Mouse (Mus musculus) kidney, embryonic 14.5 days (tissue): ENCODE data around the gene Upk1a. TPM values are rescaled to one million over a fixed set of nuclear protein-coding genes. Genes with fewer than 3 reads are reported as not detected.
A peak's percentile ranks its signal among the peaks of the same experiment; 100 is the strongest.

Source experiments
- ATAC-seq: fragments of 200-750 bp; cut with Nextera tagmentation; 2 replicates; pipeline ENCODE4 v1.8.0; 2017; ENCODE audit warnings: moderate number of reproducible peaks, mild to moderate bottlenecking, moderate TSS enrichment, moderate library complexity; ENCODE audit not compliant: low FRiP score, low TSS enrichment
- H3K27ac ChIP-seq: fragments of 300-500 bp; sonication (generic); 2 replicates; pipeline ENCODE4 v1.5.1; 2014; ENCODE audit warnings: low read depth, mild to moderate bottlenecking, low read length, moderate library complexity, mixed read lengths
- H3K27me3 ChIP-seq: fragments of 300-500 bp; sonication (generic); 2 replicates; pipeline ENCODE4 v1.6.1; 2014; ENCODE audit warnings: mild to moderate bottlenecking, low read length; ENCODE audit not compliant: control insufficient read depth, insufficient read depth
- H3K36me3 ChIP-seq: fragments of 300-500 bp; sonication (generic); 2 replicates; pipeline ENCODE4 v1.6.1; 2014; ENCODE audit warnings: low read length, mixed read lengths; ENCODE audit not compliant: control insufficient read depth, insufficient read depth
- H3K4me1 ChIP-seq: fragments of 300-500 bp; sonication (generic); 2 replicates; pipeline ENCODE4 v1.6.1; 2014; ENCODE audit warnings: low read length, mixed read lengths; ENCODE audit not compliant: control insufficient read depth, insufficient read depth
- H3K4me2 ChIP-seq: fragments of 300-500 bp; sonication (generic); replicated peaks from 2 replicates; pipeline ENCODE4 v1.6.1; 2014; ENCODE audit warnings: low read depth, mild to moderate bottlenecking, low read length
- H3K4me3 ChIP-seq: fragments of 300-500 bp; sonication (generic); 2 replicates; pipeline ENCODE4 v1.5.1; 2014; ENCODE audit warnings: mild to moderate bottlenecking, low read length
- H3K9ac ChIP-seq: fragments of 300-500 bp; sonication (generic); 2 replicates; pipeline ENCODE4 v1.6.1; 2014; ENCODE audit warnings: low read depth, mild to moderate bottlenecking, low read length, moderate library complexity
- H3K9me3 ChIP-seq: fragments of 300-500 bp; sonication (generic); 2 replicates; pipeline ENCODE4 v1.6.1; 2016; ENCODE audit warnings: low read length; ENCODE audit not compliant: control insufficient read depth
- WGBS: fragments of 180-500 bp; shearing (Covaris S2); extraction: QIAGEN DNeasy Blood & Tissue Kit; methylation state at CpG from one replicate; pipeline ENCODE4 v1.1.7; 2014; 5-methylcytosine and 5-hydroxymethylcytosine counted together
- polyA plus RNA-seq: library from polyadenylated mRNA; unstranded; fragments of >200 nt; fragmentation: Nextera tagmentation; extraction: Ambion mirVana; gene quantifications from 2 replicates; pipeline ENCODE4 v1.2.1, GENCODE M21; 2014

Gene Upk1a
- polyA plus RNA-seq, 1 experiment from 2014 or later: 2.3 TPM

GRCm38 (mm10) chr7:30566033-30566432 lies 46.6 kb downstream of the Upk1a start:
- Histone ChIP-seq H3K4me3 (no peak overlapping the region), H3K4me1 (peaks cover 10% of the 10 kb centered on the region; the same call in 1 of the 2 replicates), H3K9me3 (no peaks in the 10 kb centered on the region), H3K4me2 (no peak overlapping the region), H3K27me3 (no peaks in the 10 kb centered on the region), H3K27ac (no peak overlapping the region), H3K36me3 (peaks cover 60% of the 10 kb centered on the region), H3K9ac (no peak overlapping the region)
- ATAC-seq: no peak
- 79% methylated on average over 9 of the region's 9 CpGs for WGBS

- H3K27ac ChIP-seq: no peak within 1 kb of the TSS
- no peak within 1 kb of the TSS for H3K4me3 ChIP-seq
- no peaks in the 10 kb centered on the region for H3K27me3 ChIP-seq
- no peak for ATAC-seq
- peaks cover 50% of the 10 kb centered on the region for H3K36me3 ChIP-seq
- 93% methylated on average over 12 of the region's 12 CpGs for WGBS
- no peaks in the 10 kb centered on the region for H3K9me3 ChIP-seq
- peaks cover 13% of the 10 kb centered on the region; the same call in 1 of the 2 replicates for H3K4me1 ChIP-seq
- no peak within 1 kb of the TSS for H3K9ac ChIP-seq
- no peak within 1 kb of the TSS for H3K4me2 ChIP-seq
Measured at GRCm38 (mm10) chr7:30564970-30565571, 47.6 kb downstream of the Upk1a start, which contains the start of gene Igflr1. Gene Igflr1 (plus strand): TSS chr7:30565427.

GRCm38 (mm10) chr7:30563906-30564280 lies 48.8 kb downstream of the Upk1a start:
- peak overlapping the region; percentile 19; the same call in 1 of the 2 replicates for H3K9ac ChIP-seq
- H3K4me2 ChIP-seq: peak overlapping the region; percentile 38
- H3K36me3 ChIP-seq: peaks cover 39% of the 10 kb centered on the region
- peaks cover 13% of the 10 kb centered on the region; the same call in 1 of the 2 replicates for H3K4me1 ChIP-seq
- no peak overlapping the region for H3K27ac ChIP-seq
- WGBS: 21% methylated on average over 6 of the region's 6 CpGs
- H3K9me3 ChIP-seq: no peaks in the 10 kb centered on the region
- H3K4me3 ChIP-seq: peak overlapping the region; percentile 81
- no peak for ATAC-seq
- H3K27me3 ChIP-seq: no peaks in the 10 kb centered on the region

GRCm38 (mm10) chr7:30563117-30563905 lies 49.3 kb downstream of the Upk1a start, which contains the start of the genes U2af1l4, Gm49396 and Psenen:
Gene U2af1l4 (plus strand): TSS chr7:30563301.
Gene Gm49396 (plus strand): TSS chr7:30563344.
Gene Psenen (minus strand): TSS chr7:30563627.
- Histone ChIP-seq H3K9ac (peak within 1 kb of the TSS; percentile 83), H3K27ac (peak within 1 kb of the TSS; percentile 94), H3K4me3 (peak within 1 kb of the TSS; percentile 81), H3K4me1 (peaks cover 18% of the 10 kb centered on the region), H3K27me3 (no peaks in the 10 kb centered on the region), H3K4me2 (peak within 1 kb of the TSS; percentile 75), H3K9me3 (no peaks in the 10 kb centered on the region), H3K36me3 (peaks cover 33% of the 10 kb centered on the region)
- ATAC-seq: peak; percentile 84
- WGBS: under 1% methylated on average over 45 of the region's 45 CpGs

GRCm38 (mm10) chr7:30562526-30563116 lies 50.0 kb downstream of the Upk1a start:
- peak overlapping the region; percentile 75 for H3K4me2 ChIP-seq
- peak overlapping the region; percentile 81 for H3K4me3 ChIP-seq
- 0 out of 2 replicates have a peak, but pooled peaks have one; percentile 6 for ATAC-seq
- H3K9me3 ChIP-seq: no peaks in the 10 kb centered on the region
- peaks cover 29% of the 10 kb centered on the region for H3K36me3 ChIP-seq
- under 1% methylated on average over 27 of the region's 27 CpGs for WGBS
- H3K27me3 ChIP-seq: no peaks in the 10 kb centered on the region
- H3K27ac ChIP-seq: peak overlapping the region; percentile 94; the same call in 1 of the 2 replicates
- H3K4me1 ChIP-seq: peaks cover 22% of the 10 kb centered on the region
- peak overlapping the region; percentile 75 for H3K9ac ChIP-seq

GRCm38 (mm10) chr7:30560296-30560695 lies 52.4 kb downstream of the Upk1a start:
- H3K9ac ChIP-seq: 0 out of 2 replicates have a peak overlapping the region, but pooled peaks have one; percentile 5
- no peaks in the 10 kb centered on the region for H3K9me3 ChIP-seq
- H3K27me3 ChIP-seq: no peaks in the 10 kb centered on the region
- no peak for ATAC-seq
- peaks cover 28% of the 10 kb centered on the region for H3K36me3 ChIP-seq
- H3K4me1 ChIP-seq: peaks cover 22% of the 10 kb centered on the region
- H3K4me3 ChIP-seq: peak overlapping the region; percentile 44; the same call in 1 of the 2 replicates
- no peak overlapping the region for H3K27ac ChIP-seq
- H3K4me2 ChIP-seq: peak overlapping the region; percentile 66; the same call in 1 of the 2 replicates
- 66% methylated on average over 2 of the region's 2 CpGs for WGBS

GRCm38 (mm10) chr7:30559443-30559954 lies 53.1 kb downstream of the Upk1a start, which contains the start of gene Lin37:
Gene Lin37 (minus strand): TSS chr7:30559838.
- Histone ChIP-seq H3K9ac (peak within 1 kb of the TSS; percentile 64), H3K27me3 (no peaks in the 10 kb centered on the region), H3K4me1 (peaks cover 22% of the 10 kb centered on the region), H3K36me3 (peaks cover 29% of the 10 kb centered on the region), H3K9me3 (no peaks in the 10 kb centered on the region), H3K4me2 (peak within 1 kb of the TSS; percentile 66), H3K4me3 (peak within 1 kb of the TSS; percentile 44), H3K27ac (no peak within 1 kb of the TSS)
- ATAC-seq: peak; percentile 86
- 2% methylated on average over 20 of the region's 20 CpGs for WGBS

GRCm38 (mm10) chr7:30558656-30559442 lies 53.8 kb downstream of the Upk1a start:
- peaks cover 17% of the 10 kb centered on the region for H3K4me1 ChIP-seq
- no peak for ATAC-seq
- H3K4me2 ChIP-seq: peak overlapping the region; percentile 66
- H3K9ac ChIP-seq: peak overlapping the region; percentile 64
- H3K27ac ChIP-seq: no peak overlapping the region
- no peaks in the 10 kb centered on the region for H3K9me3 ChIP-seq
- H3K27me3 ChIP-seq: no peaks in the 10 kb centered on the region
- H3K36me3 ChIP-seq: peaks cover 33% of the 10 kb centered on the region
- peak overlapping the region; percentile 44 for H3K4me3 ChIP-seq
- 15% methylated on average over 12 of the region's 12 CpGs for WGBS
